8 mouse cellular contexts compared by ENCODE assay signal in the genomic region with DNA sequence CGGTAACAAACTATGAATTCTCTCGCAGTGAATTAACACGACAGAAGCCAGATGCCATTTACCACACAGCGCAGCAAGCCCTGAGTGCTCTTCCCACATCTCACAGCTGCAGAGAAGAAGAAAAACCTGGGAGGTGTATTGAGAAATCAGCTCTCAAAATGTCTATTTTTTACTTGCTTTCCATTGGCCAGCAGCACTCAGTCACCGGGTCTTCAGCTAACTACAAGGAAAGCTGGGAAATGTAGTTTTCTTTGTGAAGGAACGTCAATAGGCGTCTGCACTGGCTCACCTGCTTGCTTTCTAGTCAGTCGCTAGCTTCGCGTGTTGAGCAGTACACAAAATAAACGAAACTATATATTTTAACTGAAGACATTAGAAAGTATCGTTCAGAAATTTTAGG. TPM values are rescaled to one million over a fixed set of nuclear protein-coding genes. Genes with fewer than 3 reads are reported as not detected.
DNase-seq lines count a peak whose midpoint lies in the region; ATAC-seq and TF ChIP-seq lines count a peak whose summit lies in the region.
"Had no signal": no experiment of that assay in that cellular context is flagged by ENCODE, and none has a peak within 500 bp of the region (broad histone marks: within the 10 kb centered on the region; RNA-seq: fewer than 3 reads in every experiment).

No protein-coding gene starts in this region.

- H3K4me1 ChIP-seq in hindbrain, postnatal 0 days (ENCODE audit: insufficient read depth, low read length), result no peaks in the 10 kb centered on the region

- 64% methylated on average over 12 of the region's 12 CpGs for WGBS in hindbrain, postnatal 0 days

- peak overlapping the region; percentile 28 for H3K4me3 ChIP-seq in left cerebral cortex, adult 2 months
- no peak overlapping the region for H3K4me3 ChIP-seq in hindbrain, postnatal 0 days (ENCODE audit: low read length)
- H3K4me3 ChIP-seq: embryonic facial prominence, embryonic 15.5 days had no signal

- peak in 1 of 2 experiments; percentile 27 for DNase-seq in left cerebral cortex, adult 2 months (ENCODE audit: extremely low spot score in 1 of 2, low spot score in 2 of 2)
- no peak for DNase-seq in left cerebral cortex, adult 18-20 months (ENCODE audit: low spot score in 2 of 2)
- peak; percentile 44 for DNase-seq in embryo, embryonic 10.5 days (ENCODE audit: low spot score)
- DNase-seq in hindbrain, postnatal 0 days (ENCODE audit: low spot score), result peak; percentile 83
- peak; percentile 48 for DNase-seq in retina, postnatal 1 day
- DNase-seq in heart, postnatal 25 days (ENCODE audit: low spot score), result no peak
- DNase-seq in cerebellum, postnatal 4 days (ENCODE audit: low spot score in 2 of 2), result no peak

- H3K9ac ChIP-seq in hindbrain, postnatal 0 days (replicated peaks; ENCODE audit: low read length), result no peak overlapping the region
- H3K9ac ChIP-seq: embryonic facial prominence, embryonic 15.5 days had no signal

- H3K9me3 ChIP-seq in hindbrain, postnatal 0 days (ENCODE audit: low read length), result no peaks in the 10 kb centered on the region
- H3K9me3 ChIP-seq: embryonic facial prominence, embryonic 15.5 days had no signal

- ATAC-seq in hindbrain, postnatal 0 days, result peak; percentile 86

- no peaks in the 10 kb centered on the region for H3K27me3 ChIP-seq in hindbrain, postnatal 0 days (ENCODE audit: insufficient read depth, low read length)
- H3K27me3 ChIP-seq: embryonic facial prominence, embryonic 15.5 days had no signal

- no peaks in the 10 kb centered on the region for H3K36me3 ChIP-seq in hindbrain, postnatal 0 days (ENCODE audit: insufficient read depth, low read length)
- H3K36me3 ChIP-seq: embryonic facial prominence, embryonic 15.5 days had no signal

- peak overlapping the region; percentile 75 for H3K27ac ChIP-seq in left cerebral cortex, adult 2 months
- no peak overlapping the region for H3K27ac ChIP-seq in hindbrain, postnatal 0 days

- no peak for TF ChIP-seq CTCF in left cerebral cortex, adult 2 months (IDR thresholded peaks at IDR 0.05)
- TF ChIP-seq CTCF in hindbrain, postnatal 0 days (IDR thresholded peaks at IDR 0.05; ENCODE audit: low read depth), result no peak

- no peak overlapping the region for H3K4me2 ChIP-seq in hindbrain, postnatal 0 days (ENCODE audit: low read depth, low read length)
- H3K4me2 ChIP-seq: embryonic facial prominence, embryonic 15.5 days had no signal

- intact Hi-C loops in left cerebral cortex, adult 2 months (cut with DNase I), result loop anchor here (1.0 to 5.0 kb wide), 2 partner anchors 84 to 210 kb away; no protein-coding TSS in a partner anchor
- intact Hi-C loops in heart, postnatal 25 days (cut with DNase I), result loop anchor here (2.0 kb wide), 1 partner anchor 211 kb away; no protein-coding TSS in a partner anchor

RNA-seq across cellular contexts. Expression of a gene that starts 37.1 kb away (rescaled TPM):
- total RNA-seq in left cerebral cortex, adult 2 months (2021), result under 1 TPM in 1 of 2 experiments, not detected in 1; 0.44 TPM
- total RNA-seq in left cerebral cortex, adult 18-20 months (2021), result under 1 TPM in 1 of 2 experiments, not detected in 1; 0.26 TPM
- 3.0 and 3.8 TPM in 2 replicates for total RNA-seq in hindbrain, postnatal 0 days (2014; rRNA removed)
- 7.2 and 8.6 TPM in 2 replicates for polyA plus RNA-seq in hindbrain, postnatal 0 days (2015; fragmentation: Nextera tagmentation; extraction: Ambion mirVana)
- total RNA-seq in heart, postnatal 25 days (2021), result 1 to 10 TPM in 1 of 2 experiments, under 1 TPM in 1; 0.62 to 1.1 TPM

Comparison
In these comparisons a context has a peak if more than half of its experiments do, and no peak if none do; other contexts are left out.
1. DNase-seq: peak in embryo, embryonic 10.5 days (single experiment), hindbrain, postnatal 0 days (single experiment) and retina, postnatal 1 day (single experiment); none in left cerebral cortex, adult 18-20 months (0 of 2), heart, postnatal 25 days (single experiment) and cerebellum, postnatal 4 days (0 of 2).